Mouse (Mus musculus): ENCODE measurements at regions not wholly inside any gene's neighbourhood (a gene's known extent, or its start where the extent isn't known, plus 50 kb on each side); places are given as distances from the start of the nearest gene placed in this dataset.

DNA sequence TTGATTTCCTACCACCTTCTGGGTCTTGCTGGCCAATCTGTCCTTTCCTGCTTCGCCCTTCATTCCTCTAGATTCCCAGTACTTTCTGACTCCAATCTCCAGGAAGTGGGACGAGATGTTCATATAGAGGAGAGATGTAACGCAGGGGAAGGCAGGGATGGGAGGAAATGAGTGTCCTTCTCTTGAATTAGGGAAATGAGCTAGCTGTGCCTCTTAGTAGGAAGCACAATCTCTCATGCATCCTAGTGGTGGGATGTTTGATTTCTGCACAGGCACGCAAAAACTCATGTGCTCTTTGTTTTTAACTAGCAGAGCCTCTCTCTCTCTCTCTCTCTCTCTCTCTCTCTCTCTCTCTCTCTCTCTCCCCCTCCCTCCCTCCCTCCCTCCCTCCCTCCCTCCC is 290.3 kb downstream of the Gm11011 start:
- TF ChIP-seq CTCF (IDR thresholded peaks at IDR 0.05): no peak
- intact Hi-C loops (cut with DNase I): no loop called here

DNA sequence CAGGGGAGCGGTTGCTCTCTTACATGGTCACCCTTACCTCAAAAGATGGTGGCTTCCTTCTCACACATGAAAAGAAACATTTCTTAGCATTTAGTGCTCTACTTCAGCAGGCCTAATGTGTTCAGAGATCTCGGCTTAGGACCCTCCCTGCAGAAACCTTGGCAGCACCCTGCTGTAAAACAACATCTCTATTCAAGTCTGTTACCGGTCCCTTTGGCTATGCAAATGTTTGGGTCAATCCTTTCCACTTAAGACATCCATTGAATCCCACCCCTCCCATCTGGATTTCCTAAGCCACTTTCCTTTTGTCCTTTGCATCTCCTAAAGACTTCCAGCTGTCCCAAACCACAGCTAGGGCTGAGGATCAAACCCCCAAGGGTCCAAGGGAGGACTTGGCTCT is 294.2 kb downstream of the Gm11011 start:
- no peak overlapping the region for H3K4me3 ChIP-seq
- no peak for DNase-seq
- no peak for TF ChIP-seq CTCF (IDR thresholded peaks at IDR 0.05)
- intact Hi-C loops (cut with DNase I): no loop called here
- no peak overlapping the region for H3K27ac ChIP-seq

More for the DNA sequence above, 290.3 kb downstream of the Gm11011 start:
- Histone ChIP-seq H3K4me3 (no peak overlapping the region), H3K27ac (no peak overlapping the region)
- DNase-seq: no peak

DNA sequence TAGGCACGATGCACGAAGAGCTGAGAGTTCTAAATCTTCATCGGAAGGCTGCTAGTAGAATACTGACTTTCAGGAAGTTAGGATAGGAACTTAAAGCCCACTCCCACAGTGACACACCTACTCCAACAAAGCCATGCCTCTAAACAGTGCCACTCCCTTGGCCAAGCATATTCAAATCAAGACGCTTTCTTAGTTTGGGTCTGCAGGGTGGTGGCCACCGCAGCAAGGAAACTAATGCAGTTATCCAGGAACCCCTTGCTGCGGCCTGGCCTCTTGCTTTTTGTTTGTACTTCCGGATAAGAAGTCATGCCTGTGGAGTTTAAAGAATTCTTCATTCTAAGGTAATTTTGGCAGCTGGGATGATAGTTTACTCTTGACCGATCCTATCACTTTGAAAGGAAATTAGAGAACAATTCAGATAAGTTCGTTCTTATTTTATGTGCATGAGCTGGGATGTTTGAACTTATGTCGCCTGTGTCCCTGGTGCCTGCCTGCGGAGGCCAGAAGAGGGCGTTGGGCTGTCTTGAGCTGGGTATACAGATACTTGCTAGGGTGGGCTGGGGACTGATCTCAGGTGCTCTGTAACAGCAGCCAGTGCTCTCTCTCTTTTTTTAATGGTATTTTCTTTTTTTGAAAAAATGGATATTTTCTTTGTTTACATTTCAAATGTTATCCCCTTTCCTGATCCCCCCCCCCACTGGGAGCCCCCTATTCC is 298.5 kb downstream of the Gm11011 start:
- no peak for TF ChIP-seq CTCF (IDR thresholded peaks at IDR 0.05)
- intact Hi-C loops (cut with DNase I): no loop called here
- no peak for DNase-seq
- Histone ChIP-seq H3K27ac (no peak overlapping the region), H3K4me3 (no peak overlapping the region)

DNA sequence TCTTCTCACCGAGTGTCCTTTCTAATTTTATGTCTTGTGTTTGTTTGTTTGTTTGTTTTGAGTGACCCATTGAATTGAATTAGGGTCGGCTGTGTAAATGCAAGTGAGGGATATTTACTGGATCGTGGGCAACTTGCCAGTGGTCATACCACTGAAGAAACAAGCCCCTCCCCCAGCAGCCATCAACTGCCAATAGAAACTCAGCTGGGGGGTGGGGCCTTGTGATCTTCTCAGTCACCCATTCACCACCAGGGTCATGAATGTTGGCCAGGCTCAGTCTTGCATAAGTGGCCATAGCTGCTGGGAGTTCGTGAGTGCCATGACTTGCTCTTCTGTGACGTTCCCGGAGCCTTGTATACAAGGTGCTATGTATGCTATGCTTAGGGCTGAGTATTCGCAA is 300.8 kb downstream of the Gm11011 start:
- intact Hi-C loops (cut with DNase I): no loop called here
- no peak overlapping the region for H3K27ac ChIP-seq
- no peak for TF ChIP-seq CTCF (IDR thresholded peaks at IDR 0.05)
- DNase-seq: no peak
- no peak overlapping the region for H3K4me3 ChIP-seq

DNA sequence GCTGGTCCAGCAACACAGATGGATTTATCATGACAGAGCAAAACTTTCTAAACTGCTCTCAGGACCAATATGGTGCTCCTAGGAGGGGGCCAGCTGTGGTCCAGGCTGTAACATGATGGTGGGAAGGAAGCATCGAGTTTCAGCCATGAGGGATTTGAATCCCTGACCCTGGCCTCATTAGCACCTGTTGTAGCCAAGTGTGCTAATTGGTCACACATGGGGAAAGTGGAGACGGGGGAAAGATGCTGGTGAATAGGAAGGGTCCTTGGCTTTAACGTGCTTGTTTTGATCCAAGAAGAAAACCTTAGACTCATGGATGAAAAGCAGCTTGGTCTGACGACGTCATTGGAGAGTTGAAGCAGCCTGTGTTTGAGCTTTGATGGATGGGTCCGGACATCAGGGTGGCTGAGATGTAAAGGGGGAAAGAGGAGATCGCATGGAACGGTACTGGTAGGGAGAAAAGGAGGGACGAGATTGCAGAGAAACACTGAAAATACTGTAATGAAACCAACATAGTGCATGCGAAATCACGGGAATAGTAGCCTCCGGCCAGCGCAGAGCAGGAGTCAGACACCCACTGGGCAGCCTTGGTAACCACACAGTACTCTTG is 304.9 kb downstream of the Gm11011 start:
- no peak overlapping the region for H3K27ac ChIP-seq
- intact Hi-C loops (cut with DNase I): no loop called here
- TF ChIP-seq CTCF (IDR thresholded peaks at IDR 0.05): no peak
- H3K4me3 ChIP-seq: no peak overlapping the region
- no peak for DNase-seq

DNA sequence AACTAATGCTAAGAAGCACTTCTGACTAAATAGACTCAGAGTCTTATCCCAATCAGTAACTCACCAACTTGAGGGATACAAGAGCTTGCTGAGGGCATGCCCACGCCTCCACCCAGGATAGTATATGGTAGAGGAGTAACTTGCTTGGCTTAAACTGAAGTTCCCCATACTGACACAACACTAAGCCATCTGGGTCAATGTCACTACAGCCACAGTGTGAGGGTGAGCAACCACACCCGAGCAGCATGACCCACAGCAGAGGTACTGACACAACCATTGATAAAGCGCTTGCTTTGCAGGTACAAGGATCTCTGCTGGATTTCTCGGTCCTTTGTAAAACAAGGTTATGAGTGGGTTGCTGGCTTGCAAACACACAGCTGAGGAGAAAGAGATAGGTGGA is 312.2 kb downstream of the Gm11011 start:
- no peak for DNase-seq
- TF ChIP-seq CTCF (IDR thresholded peaks at IDR 0.05): no peak
- Histone ChIP-seq H3K27ac (no peak overlapping the region), H3K4me3 (no peak overlapping the region)
- intact Hi-C loops (cut with DNase I): no loop called here

DNA sequence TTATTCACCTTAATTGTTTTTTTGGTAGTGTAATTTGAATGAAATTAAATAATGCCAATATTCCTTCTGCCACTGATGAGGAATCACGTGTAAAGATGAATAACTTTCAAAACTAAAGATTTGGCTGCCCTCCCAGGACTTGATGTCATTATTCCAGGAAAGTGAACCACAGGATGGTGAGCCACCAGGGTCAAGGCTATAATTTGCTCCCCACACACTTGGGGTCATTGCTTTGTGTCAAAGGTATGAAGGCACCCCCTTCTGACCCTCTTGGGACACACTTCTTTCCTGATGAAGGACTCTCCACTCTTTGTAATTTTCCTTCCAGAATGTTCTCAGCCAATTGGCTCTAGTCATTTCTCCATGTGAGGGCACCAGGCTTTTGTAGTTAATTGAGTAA is 313.4 kb downstream of the Gm11011 start:
- H3K4me3 ChIP-seq: no peak overlapping the region
- TF ChIP-seq CTCF (IDR thresholded peaks at IDR 0.05): no peak
- no peak overlapping the region for H3K27ac ChIP-seq
- DNase-seq: no peak
- intact Hi-C loops (cut with DNase I): no loop called here

DNA sequence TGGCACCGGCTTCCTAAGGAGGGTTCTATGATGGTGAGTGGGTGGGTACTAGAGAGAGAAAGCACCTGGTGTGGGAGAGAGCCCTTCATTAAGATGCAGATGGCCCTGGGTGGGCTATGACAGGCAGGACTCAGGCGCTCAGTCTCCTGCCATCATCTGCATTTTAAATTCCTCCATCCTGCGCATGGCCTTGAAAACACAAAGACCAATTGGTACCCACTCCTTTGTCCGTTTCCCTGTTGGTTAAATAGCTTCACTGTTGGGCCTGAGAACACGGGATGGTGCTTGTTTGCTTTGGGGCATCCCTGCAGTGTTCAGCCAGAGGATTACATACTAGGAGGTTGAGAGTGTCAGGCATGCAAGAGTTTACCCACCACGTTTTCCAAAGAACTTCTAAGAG is 314.9 kb downstream of the Gm11011 start:
- DNase-seq: no peak
- no peak overlapping the region for H3K27ac ChIP-seq
- intact Hi-C loops (cut with DNase I): no loop called here
- TF ChIP-seq CTCF (IDR thresholded peaks at IDR 0.05): no peak
- H3K4me3 ChIP-seq: no peak overlapping the region

DNA sequence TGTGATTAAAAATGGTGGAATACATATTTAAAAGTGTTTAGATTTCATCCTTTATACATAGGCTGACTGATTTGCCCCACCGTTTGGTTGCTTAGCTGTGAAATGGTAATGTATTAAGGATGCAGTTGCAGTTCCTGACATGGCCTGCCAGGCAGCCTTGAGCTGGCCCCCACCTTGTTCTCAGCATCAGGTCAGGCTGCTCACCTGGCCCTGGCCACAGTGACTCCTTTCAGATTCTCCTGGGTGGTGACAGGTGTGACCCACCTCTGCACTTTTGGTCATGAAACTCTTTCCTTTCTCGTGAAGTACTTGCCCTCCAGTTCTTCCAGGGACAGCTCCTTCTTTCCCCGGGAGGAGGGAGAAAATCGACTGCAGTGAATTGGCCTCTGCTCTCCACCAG is 315.5 kb downstream of the Gm11011 start:
- intact Hi-C loops (cut with DNase I): no loop called here
- no peak for DNase-seq
- no peak overlapping the region for H3K27ac ChIP-seq
- no peak overlapping the region for H3K4me3 ChIP-seq
- no peak for TF ChIP-seq CTCF (IDR thresholded peaks at IDR 0.05)

DNA sequence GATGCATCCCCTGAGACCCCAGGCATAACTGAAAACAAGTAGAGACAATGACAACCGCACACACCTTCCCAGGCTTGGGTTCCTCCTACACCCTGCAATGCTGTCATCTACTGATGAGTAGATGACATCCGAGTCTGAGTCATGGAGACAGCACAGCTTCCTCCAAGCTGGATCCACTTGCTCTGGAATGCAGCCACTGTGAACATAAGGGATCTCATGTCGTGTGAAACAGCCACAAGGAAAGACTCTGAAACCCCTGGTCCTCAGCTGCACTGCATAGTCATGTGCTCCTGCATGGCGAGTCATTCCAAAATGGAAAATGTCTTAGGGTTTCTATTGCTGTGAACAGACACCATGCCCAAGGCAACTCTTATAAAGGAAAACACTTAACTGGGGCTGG is 305.2 kb upstream of the Zfp64 start:
- no peak for TF ChIP-seq CTCF (IDR thresholded peaks at IDR 0.05)
- H3K4me3 ChIP-seq: no peak overlapping the region
- no peak for DNase-seq
- intact Hi-C loops (cut with DNase I): no loop called here
- no peak overlapping the region for H3K27ac ChIP-seq

DNA sequence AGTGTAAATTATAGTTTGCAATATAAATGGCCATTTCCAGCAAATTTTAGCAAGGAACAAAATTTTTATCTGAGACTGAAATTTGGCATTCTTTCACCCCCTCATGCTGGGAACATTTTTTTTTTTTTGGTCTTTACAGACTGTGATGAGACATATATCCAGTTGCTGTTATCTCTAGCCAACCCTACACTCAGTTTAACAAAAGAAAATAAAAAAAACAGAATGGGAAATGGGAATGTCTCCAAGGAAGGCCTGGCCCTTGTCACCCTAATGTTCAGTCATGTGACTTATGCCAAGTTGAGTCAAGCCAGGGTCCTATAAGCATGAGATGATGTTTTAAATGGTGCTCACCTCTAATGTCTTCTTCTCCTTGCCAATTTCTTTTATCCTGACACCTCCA is 289.2 kb upstream of the Zfp64 start:
- TF ChIP-seq CTCF (IDR thresholded peaks at IDR 0.05): no peak
- intact Hi-C loops (cut with DNase I): no loop called here

DNA sequence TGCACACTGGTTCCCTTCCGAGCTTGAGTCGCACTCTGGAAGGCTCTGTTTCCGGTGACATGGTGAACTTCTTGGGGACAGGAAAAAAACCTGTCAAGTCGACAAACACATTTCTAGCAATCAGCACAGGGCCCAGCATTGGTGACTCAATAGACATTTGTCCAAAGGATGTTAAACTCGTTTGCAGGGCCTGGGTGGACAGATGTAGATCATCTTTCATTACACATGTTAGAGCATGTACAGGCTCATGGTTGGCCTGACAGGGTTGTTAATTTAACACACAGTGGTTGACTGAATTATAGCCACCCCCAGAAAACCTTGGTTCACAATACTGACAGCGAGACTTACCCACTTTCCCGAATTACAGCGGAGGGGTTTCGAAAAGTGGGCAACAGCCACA is 288.6 kb upstream of the Zfp64 start:
- no peak overlapping the region for H3K4me3 ChIP-seq
- intact Hi-C loops (cut with DNase I): no loop called here
- no peak overlapping the region for H3K27ac ChIP-seq
- DNase-seq: no peak
- no peak for TF ChIP-seq CTCF (IDR thresholded peaks at IDR 0.05)

More for the DNA sequence above, 289.2 kb upstream of the Zfp64 start:
- no peak overlapping the region for H3K4me3 ChIP-seq
- no peak overlapping the region for H3K27ac ChIP-seq
- no peak for DNase-seq

DNA sequence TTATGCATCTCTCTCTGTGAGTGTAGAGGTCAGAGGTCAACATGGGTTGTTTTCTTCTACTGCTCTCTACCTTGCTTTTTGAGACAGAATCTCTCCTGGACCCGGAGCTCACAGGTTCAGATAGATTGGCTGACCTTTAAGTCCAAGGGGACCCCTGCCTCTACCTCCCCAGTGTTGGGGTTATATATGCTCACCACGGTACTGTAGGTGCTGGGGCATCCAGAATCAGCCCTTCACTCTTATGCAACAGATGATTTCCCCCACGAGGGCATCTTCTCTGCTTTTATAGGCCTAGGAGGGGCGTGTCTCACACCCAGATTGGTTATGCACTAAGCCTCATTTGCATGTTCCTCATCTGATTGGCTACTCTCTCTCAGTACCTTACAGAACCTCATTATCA is 282.5 kb upstream of the Zfp64 start:
- no peak for TF ChIP-seq CTCF (IDR thresholded peaks at IDR 0.05)
- intact Hi-C loops (cut with DNase I): loop anchor here (2.0 kb wide), 1 partner anchor 43 kb away; no protein-coding TSS in a partner anchor
- no peak overlapping the region for H3K4me3 ChIP-seq
- H3K27ac ChIP-seq: no peak overlapping the region
- no peak for DNase-seq

DNA sequence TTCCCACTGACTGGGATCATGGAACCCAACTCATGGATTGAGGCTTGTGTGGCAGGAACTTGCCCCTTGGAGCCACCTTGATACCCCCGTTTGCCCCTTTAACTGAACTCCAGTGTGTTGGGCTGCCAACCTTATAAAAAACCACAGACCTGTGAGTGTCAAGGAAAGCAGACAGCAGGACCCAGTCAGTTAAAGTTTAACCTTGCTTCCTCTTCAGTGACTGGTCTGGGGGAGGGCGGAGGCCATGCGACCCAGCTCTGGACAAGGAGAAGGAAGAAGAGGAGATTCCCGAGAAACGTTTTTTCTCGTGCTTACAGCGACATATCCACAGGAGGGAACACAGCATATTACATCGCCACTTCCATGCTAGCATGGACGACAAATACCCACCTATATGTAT is 281.9 kb upstream of the Zfp64 start:
- H3K27ac ChIP-seq: no peak overlapping the region
- no peak for TF ChIP-seq CTCF (IDR thresholded peaks at IDR 0.05)
- no peak overlapping the region for H3K4me3 ChIP-seq
- intact Hi-C loops (cut with DNase I): no loop called here
- no peak for DNase-seq

All from gastrocnemius, adult 2 months (tissue).